Mouse (Mus musculus): ENCODE measurements around the gene Duoxa1.

The Duoxa1 gene

GRCm38 (mm10) chr2:122298096-122298499 is 15.4 kb downstream of the Duoxa1 start, which contains the start of gene Duox2:
Duox2 (minus strand) TSS chr2:122298449.
- no peak for DNase-seq (ENCODE audit: low read depth)

DNA sequence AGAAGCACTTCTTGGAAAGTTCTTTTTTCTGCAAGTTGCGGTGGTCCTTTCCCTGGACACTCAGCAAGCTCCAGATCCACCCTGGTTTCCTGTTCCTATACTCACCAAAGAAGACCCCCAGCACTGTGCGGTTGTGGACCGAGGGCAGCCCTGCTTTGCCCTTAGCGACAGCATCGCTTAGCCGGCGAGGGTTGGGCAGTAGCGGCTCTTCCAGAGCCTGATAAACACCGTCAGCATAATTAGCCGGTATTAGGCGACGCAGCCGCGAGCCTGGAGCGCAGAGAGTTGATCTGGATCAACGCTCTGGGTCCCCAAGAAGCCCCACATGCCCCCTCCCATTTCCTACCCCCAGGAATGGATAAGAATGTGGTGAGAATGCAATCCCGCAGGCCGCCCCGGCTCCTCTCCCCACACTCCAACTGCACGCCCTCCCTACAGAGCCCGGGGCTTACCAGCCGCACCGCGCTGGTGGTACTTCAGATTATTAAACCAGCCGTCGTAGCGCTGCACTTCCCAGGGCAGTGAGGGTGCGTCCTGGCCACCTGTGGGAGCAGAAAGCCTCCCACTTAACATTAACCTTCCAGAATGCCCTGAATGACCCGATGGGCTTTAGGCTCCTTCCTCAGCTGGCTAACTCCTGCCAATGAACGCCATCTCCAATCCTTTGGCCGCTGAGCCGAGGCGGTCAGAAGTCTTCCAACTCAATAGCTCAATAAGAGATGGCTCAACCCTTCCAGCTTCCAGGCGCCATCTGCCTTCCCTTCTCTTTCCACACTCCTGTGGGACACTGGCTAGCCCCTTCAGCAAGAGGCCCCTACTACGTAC is 16.0 kb downstream of the Duoxa1 start:
- no peak for DNase-seq (ENCODE audit: low read depth)

DNA sequence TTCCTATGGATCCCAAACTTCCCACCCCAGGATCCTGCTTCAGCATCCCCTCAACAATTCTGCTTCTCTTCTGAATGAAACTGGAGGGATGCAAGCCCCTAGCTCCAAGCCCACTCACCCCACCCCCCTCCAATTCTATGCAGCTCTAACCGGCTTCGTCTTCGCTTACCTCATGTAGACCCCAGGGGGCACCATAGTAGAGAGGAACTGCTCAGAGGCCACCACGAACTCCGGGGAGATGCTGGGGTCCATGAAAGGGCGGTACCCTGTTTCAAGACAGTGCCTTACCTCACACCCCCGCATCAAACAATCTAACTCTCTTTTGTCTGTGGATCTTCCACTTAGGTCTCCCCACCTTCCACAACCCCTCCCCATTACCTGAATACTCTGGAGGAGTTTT is 18.6 kb downstream of the Duoxa1 start:
- DNase-seq (ENCODE audit: low read depth): no peak

- no peak for DNase-seq (ENCODE audit: low read depth)
Observed at GRCm38 (mm10) chr2:122286137-122286536, 27.4 kb downstream of the Duoxa1 start.

DNA sequence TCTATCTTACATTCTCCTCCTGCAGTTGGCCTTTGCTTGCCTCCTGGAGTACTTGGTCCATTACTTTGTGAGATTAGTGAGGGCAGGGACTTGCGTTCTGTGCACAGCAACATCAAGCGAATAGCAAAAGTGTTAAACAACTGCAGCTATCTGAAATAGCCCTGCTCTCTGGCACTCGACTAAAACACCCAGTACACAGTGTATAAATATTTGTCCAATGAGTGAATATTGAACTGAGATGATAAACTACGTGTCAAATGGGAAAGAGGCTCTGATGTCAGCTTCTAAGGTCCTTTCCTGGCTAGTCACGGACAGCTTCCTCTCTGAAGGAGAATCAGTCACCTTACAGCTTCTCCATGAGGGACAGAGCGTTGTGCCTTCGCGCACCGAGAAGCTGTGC is 29.4 kb downstream of the Duoxa1 start:
- no peak for DNase-seq (ENCODE audit: low read depth)

- DNase-seq (ENCODE audit: low read depth): no peak
Observed at GRCm38 (mm10) chr2:122278769-122279168, 34.8 kb downstream of the Duoxa1 start.

DNA sequence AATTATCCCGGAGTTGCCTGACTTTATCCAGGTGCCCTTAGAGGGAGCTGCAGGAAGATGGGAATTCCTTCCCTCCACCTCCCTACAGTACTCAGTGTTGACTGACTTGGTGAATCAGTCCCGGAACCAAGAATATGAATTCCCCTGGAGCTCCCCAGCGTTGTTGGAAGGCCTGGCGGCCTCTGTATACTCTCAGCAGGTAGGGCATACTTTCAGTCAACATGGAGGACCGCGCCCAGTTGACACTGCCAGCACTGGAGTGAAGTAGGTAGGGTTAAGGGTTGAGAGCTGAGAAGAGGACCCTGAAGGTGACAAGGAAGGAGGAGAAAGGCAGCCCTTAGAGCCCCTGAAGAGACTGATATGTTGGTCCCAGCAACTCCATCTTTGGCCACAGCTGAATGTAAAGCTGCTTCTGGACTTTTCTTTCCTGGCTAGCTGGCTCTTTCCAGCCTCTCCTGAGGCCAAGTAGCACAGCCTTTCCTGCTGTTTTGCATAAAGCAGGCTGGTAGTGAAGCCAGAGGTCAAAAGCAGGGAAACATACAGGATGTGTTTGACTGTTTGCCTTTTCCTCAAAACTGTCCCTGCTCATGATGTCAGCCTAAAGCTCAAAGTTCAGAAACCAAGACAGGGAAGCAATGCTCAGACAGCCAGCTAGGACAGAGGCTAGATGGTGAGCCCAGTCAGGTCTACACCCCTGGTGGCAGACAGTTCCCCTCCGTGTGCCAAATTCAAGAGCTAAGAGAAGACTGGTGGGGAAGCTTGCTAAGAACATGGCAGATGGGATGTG is 46.9 kb downstream of the Duoxa1 start:
- no peak for DNase-seq (ENCODE audit: low read depth)

- no peak for DNase-seq (ENCODE audit: low read depth)
Observed at GRCm38 (mm10) chr2:122264690-122265089, 48.8 kb downstream of the Duoxa1 start.

DNA sequence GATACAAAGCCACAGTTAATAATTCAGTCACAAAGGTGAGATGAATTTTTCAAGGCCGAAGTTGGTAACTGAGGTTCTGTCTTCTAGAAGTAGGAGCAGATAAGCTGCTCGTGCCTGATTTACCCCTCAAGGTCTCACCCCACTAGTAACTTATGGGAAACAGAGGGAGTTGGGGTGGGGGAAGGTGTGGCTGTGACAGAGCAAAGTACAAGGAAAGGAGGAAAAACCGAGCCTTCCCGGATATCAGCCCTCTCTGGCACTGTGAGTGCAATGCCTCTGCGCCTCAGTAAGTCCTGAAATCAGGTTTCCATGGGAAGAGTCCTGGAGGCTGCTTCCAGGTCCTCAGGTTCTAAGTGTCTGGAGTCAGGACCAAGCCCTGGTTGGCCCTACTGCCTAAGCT is 52.8 kb downstream of the Duoxa1 start:
- no peak for DNase-seq (ENCODE audit: low read depth)

DNA sequence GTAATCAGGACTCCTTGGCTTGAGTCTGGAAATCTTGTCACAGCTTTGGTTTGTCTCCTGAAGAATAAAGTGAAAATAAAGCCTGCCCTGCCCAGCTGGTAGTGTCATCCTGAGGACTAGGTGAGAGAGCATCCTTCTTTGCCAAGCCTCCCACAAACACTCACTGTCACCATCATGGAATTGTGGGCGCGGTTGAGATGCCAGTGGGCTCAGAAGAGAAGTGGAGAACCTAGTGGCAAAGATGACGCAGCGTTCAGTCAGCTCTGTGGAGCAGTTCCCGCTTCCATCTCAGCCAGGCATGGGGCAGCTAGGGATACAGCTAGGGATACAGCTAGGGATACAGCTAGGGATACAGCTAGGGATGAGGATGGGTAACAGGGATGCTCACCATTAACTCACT is 57.5 kb downstream of the Duoxa1 start:
- no peak for DNase-seq (ENCODE audit: low read depth)
